Mouse (Mus musculus): ENCODE data around the gene Gm13030.
"Not testable (repeated sequence)": the region's sequence is repeated elsewhere in the genome, so short reads cannot be mapped to it uniquely, and the experiment has no call there.

Gene Gm13030

GRCm38 (mm10) chr4:138873864-138874263, at the start of gene Gm13030:
TSS of gene Gm13030 (minus strand) at chr4:138873964.
- no peak for DNase-seq (ENCODE audit: low spot score in 2 of 2)

GRCm38 (mm10) chr4:138922131-138922459, 48.3 kb upstream of the Gm13030 start:
- peak; percentile 85 to 94 for DNase-seq (ENCODE audit: low spot score in 2 of 2)

- DNase-seq (ENCODE audit: low spot score in 2 of 2), result no peak
These were observed 47.7 kb upstream of the Gm13030 start for GRCm38 (mm10) chr4:138921254-138922130.

GRCm38 (mm10) chr4:138917282-138917681, 43.5 kb upstream of the Gm13030 start:
- no peak for DNase-seq (ENCODE audit: low spot score in 2 of 2)

- peak; percentile 94 to 96 for DNase-seq (ENCODE audit: low spot score in 2 of 2)
These were observed 40.0 kb upstream of the Gm13030 start, which contains the start of gene Otud3 for GRCm38 (mm10) chr4:138913797-138914196. TSS of gene Otud3 (minus strand) at chr4:138913945.

GRCm38 (mm10) chr4:138913141-138913787, 39.5 kb upstream of the Gm13030 start:
- DNase-seq (ENCODE audit: low spot score in 2 of 2), result no peak

GRCm38 (mm10) chr4:138905624-138906337, 32.0 kb upstream of the Gm13030 start:
- DNase-seq (ENCODE audit: low spot score in 2 of 2), result no peak

- DNase-seq (ENCODE audit: low spot score in 2 of 2), result no peak
These were observed 25.6 kb upstream of the Gm13030 start for GRCm38 (mm10) chr4:138899361-138899760.

GRCm38 (mm10) chr4:138893789-138894188, 20.0 kb upstream of the Gm13030 start:
- not testable (repeated sequence) for DNase-seq (ENCODE audit: low spot score in 2 of 2)

GRCm38 (mm10) chr4:138892655-138893054, 18.9 kb upstream of the Gm13030 start:
- DNase-seq (ENCODE audit: low spot score in 2 of 2), result no peak

GRCm38 (mm10) chr4:138889635-138890034, 15.9 kb upstream of the Gm13030 start:
- DNase-seq (ENCODE audit: low spot score in 2 of 2), result peak; percentile 40 to 47

GRCm38 (mm10) chr4:138889165-138889564, 15.4 kb upstream of the Gm13030 start:
- no peak for DNase-seq (ENCODE audit: low spot score in 2 of 2)

- peak; percentile 72 to 77 for DNase-seq (ENCODE audit: low spot score in 2 of 2)
These were observed 10.5 kb upstream of the Gm13030 start for GRCm38 (mm10) chr4:138884261-138884660.

- DNase-seq (ENCODE audit: low spot score in 2 of 2), result no peak
These were observed 8.4 kb upstream of the Gm13030 start for GRCm38 (mm10) chr4:138882179-138882578.

- peak; percentile 30 to 49 for DNase-seq (ENCODE audit: low spot score in 2 of 2)
These were observed 7.2 kb upstream of the Gm13030 start for GRCm38 (mm10) chr4:138880811-138881584.

- DNase-seq (ENCODE audit: low spot score in 2 of 2), result no peak
These were observed 6.0 kb upstream of the Gm13030 start for GRCm38 (mm10) chr4:138879808-138880207.

GRCm38 (mm10) chr4:138878783-138879182, 5.0 kb upstream of the Gm13030 start:
- peak; percentile 56 to 60 for DNase-seq (ENCODE audit: low spot score in 2 of 2)

- peak; percentile 40 for DNase-seq (ENCODE audit: low spot score in 2 of 2)
These were observed 4.0 kb upstream of the Gm13030 start, which contains the start of gene Pla2g2e for GRCm38 (mm10) chr4:138877731-138878130. TSS of gene Pla2g2e (plus strand) at chr4:138877942.

- no peak for DNase-seq (ENCODE audit: low spot score in 2 of 2)
These were observed 2.2 kb upstream of the Gm13030 start for GRCm38 (mm10) chr4:138875986-138876385.

GRCm38 (mm10) chr4:138875275-138875674, 1.5 kb upstream of the Gm13030 start:
- not testable (repeated sequence) for DNase-seq (ENCODE audit: low spot score in 2 of 2)

GRCm38 (mm10) chr4:138868666-138869065, 5.1 kb downstream of the Gm13030 start:
- DNase-seq (ENCODE audit: low spot score in 2 of 2), result no peak

Measured in heart, adult 9 months (tissue).